Mouse (Mus musculus) forelimb bud, embryonic 11.5 days (tissue): ENCODE data around the gene Gm21103.
"Not testable (repeated sequence)": the region's sequence is repeated elsewhere in the genome, so short reads cannot be mapped to it uniquely, and the experiment has no call there.

Experiments
- DNase-seq: peaks from one replicate; pipeline ENCODE4 v3.0.0-alpha.2; 2012; ENCODE audit warnings: low read depth, low spot score

Gene Gm21103

DNA sequence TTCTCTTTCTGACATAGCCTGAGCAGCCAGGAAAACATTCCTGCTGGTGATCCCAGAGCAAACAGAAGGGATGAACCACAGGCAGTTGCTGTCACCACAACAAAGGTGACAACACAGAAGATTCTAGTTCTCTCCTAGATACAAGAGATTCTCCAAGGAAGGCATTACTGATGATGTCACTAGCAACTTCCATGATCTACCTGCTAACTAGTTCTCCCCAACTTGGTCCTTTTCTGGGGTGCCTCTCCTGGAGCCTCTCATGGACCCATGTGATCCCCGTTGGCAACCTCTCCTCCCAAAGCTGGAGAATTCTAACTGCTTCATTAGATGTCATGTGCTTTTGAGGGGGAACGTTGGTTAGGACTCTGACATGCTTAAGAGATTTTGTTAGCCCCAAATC, at the start of gene Gm21103:
TSS of gene Gm21103 (minus strand) at position 101 of the 400 bp plus-strand sequence.
- DNase-seq = not testable (repeated sequence)

DNA sequence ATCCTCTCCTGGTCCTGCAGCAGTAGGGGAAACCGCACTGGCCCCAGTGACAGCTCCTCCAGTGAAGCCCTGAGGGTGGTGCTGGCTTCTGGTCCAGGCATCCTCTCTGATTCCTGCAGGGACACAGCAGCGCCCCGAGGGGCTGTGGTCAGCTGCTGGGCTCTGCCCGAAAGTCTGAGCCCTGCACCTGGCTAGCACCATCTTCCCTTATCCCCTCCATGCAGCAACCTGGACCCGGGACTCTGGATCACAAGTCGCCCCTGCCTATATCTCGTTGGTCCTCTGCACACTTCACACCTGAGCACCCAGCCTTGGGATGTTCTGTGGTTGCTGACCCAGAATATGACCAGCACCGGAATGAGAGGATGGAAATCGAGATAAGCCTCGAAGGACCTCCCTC, 38.9 kb upstream of the Gm21103 start, which contains the start of gene Gm3618:
TSS of gene Gm3618 (minus strand) at position 101 of the 400 bp plus-strand sequence.
- DNase-seq = not testable (repeated sequence)

DNA sequence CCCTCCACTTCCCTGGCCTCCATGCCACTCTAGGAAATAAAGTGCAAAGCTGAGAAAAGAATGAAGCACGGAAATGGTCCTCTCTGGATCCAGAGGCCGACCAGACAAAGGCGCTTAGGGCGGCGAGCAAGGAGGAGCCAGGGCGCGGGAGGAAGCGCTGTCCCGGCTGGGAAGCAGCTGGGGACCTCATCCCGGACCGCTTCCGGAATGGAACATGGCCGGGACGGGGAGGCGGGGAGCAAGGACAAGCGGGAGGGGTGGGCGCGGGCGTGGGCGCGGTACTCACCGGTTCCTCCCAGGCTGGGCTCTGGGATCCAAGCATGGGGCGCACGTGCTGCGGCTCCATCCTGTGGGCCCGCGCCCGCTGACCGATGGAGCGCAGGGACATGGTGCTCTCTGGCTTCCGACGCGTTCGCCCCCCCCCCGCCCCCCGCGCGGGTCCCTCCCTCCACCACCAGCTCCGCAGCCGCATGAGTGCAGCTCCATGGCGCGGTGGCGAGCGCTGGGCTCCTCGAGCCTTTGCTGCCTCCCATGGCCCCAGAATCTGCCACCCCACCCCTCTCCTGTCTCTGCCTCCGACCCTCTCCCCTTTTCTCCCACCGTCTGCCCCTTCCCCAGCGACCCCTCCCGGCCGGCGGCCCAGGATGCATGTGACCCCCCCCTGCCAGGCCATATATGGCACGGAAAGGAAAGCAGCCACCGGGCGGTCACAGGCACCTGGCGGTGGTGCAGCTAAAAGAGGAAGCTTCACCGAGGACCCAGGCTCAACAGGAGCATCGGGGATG, 17.5 kb downstream of the Gm21103 start, which contains the start of gene Gm3411:
TSS of gene Gm3411 (minus strand) at position 320 of the 785 bp plus-strand sequence.
- DNase-seq = not testable (repeated sequence)
